Mouse (Mus musculus) erythroblast, embryonic 14.5 days (primary cell): ENCODE results near the gene Tank. TPM values are rescaled to one million over a fixed set of nuclear protein-coding genes. Genes with fewer than 3 reads are reported as not detected.

Experiments used
- H3K27me3 ChIP-seq: 2 replicates; pipeline ENCODE4 v1.6.1; 2012; ENCODE audit warnings: inconsistent platforms; ENCODE audit not compliant: control insufficient read depth
- H3K36me3 ChIP-seq: 2 replicates; pipeline ENCODE4 v1.6.1; 2012; ENCODE audit warnings: mild to moderate bottlenecking, inconsistent platforms; ENCODE audit not compliant: control insufficient read depth
- H3K4me1 ChIP-seq: 2 replicates; pipeline ENCODE4 v1.6.1; 2012; ENCODE audit warnings: inconsistent platforms; ENCODE audit not compliant: control insufficient read depth
- H3K4me3 ChIP-seq: replicated peaks from 2 replicates; pipeline ENCODE3; 2012; ENCODE audit warnings: moderate library complexity, mild to moderate bottlenecking, inconsistent platforms
- H3K9me3 ChIP-seq: 2 replicates; pipeline ENCODE4 v1.6.1; 2012; ENCODE audit warnings: low read length, inconsistent platforms, mixed read lengths; ENCODE audit not compliant: control insufficient read depth
- GATA1 ChIP-seq: IDR thresholded peaks from 2 replicates; pipeline ENCODE4 v1.6.1; 2012; ENCODE audit warnings: low read length, inconsistent platforms, mixed read lengths
- TAL1 ChIP-seq: IDR thresholded peaks from 3 replicates; pipeline ENCODE4 v1.6.1; 2012; ENCODE audit warnings: low read length, inconsistent platforms, mixed read lengths
- polyA plus RNA-seq: library from polyadenylated mRNA; stranded (reverse); fragments of >175 nt; gene quantifications from 2 replicates; pipeline ENCODE4 v1.2.3, GENCODE M21; 2012

The Tank gene
- polyA plus RNA-seq = 0.70 and 0.81 TPM in 2 replicates

- H3K4me3 ChIP-seq = no peak within 1 kb of the TSS
Observed at GRCm38 (mm10) chr2:61578433-61578832, at the start of gene Tank. Gene Tank (plus strand): TSS chr2:61578585.

GRCm38 (mm10) chr2:61532326-61532725 is 46.1 kb upstream of the Tank start:
- TF ChIP-seq GATA1 (no peak), TAL1 (no peak)
- Histone ChIP-seq H3K4me3 (no peak overlapping the region), H3K4me1 (no peaks in the 10 kb centered on the region), H3K36me3 (no peaks in the 10 kb centered on the region), H3K27me3 (no peaks in the 10 kb centered on the region), H3K9me3 (no peaks in the 10 kb centered on the region)

More at GRCm38 (mm10) chr2:61578433-61578832, at the start of gene Tank:
- TF ChIP-seq GATA1 (no peak), TAL1 (no peak)
- no peaks in the 10 kb centered on the region for H3K9me3 ChIP-seq
- no peaks in the 10 kb centered on the region for H3K27me3 ChIP-seq
- no peaks in the 10 kb centered on the region for H3K4me1 ChIP-seq
- H3K36me3 ChIP-seq = no peaks in the 10 kb centered on the region

- H3K4me3 ChIP-seq = no peak overlapping the region
- no peaks in the 10 kb centered on the region for H3K36me3 ChIP-seq
- no peak for TF ChIP-seq TAL1
- no peaks in the 10 kb centered on the region for H3K27me3 ChIP-seq
- no peaks in the 10 kb centered on the region for H3K9me3 ChIP-seq
- no peaks in the 10 kb centered on the region for H3K4me1 ChIP-seq
Observed at GRCm38 (mm10) chr2:61533131-61533530, 45.3 kb upstream of the Tank start.

GRCm38 (mm10) chr2:61536901-61537300 is 41.5 kb upstream of the Tank start:
- H3K4me3 ChIP-seq = no peak overlapping the region
- no peaks in the 10 kb centered on the region for H3K27me3 ChIP-seq
- H3K9me3 ChIP-seq = no peaks in the 10 kb centered on the region
- no peaks in the 10 kb centered on the region for H3K36me3 ChIP-seq
- H3K4me1 ChIP-seq = no peaks in the 10 kb centered on the region
- TF ChIP-seq TAL1 (no peak), GATA1 (no peak)

- no peak overlapping the region for H3K4me3 ChIP-seq
- no peaks in the 10 kb centered on the region for H3K36me3 ChIP-seq
- no peaks in the 10 kb centered on the region for H3K9me3 ChIP-seq
- TF ChIP-seq TAL1 = no peak
- no peak for TF ChIP-seq GATA1
- no peaks in the 10 kb centered on the region for H3K4me1 ChIP-seq
- H3K27me3 ChIP-seq = no peaks in the 10 kb centered on the region
Observed at GRCm38 (mm10) chr2:61539378-61539777, 39.0 kb upstream of the Tank start.

GRCm38 (mm10) chr2:61542426-61542825 is 36.0 kb upstream of the Tank start:
- Histone ChIP-seq H3K4me1 (no peaks in the 10 kb centered on the region), H3K36me3 (no peaks in the 10 kb centered on the region), H3K4me3 (no peak overlapping the region), H3K27me3 (no peaks in the 10 kb centered on the region), H3K9me3 (no peaks in the 10 kb centered on the region)
- TF ChIP-seq GATA1 = no peak
- TF ChIP-seq TAL1 = no peak

GRCm38 (mm10) chr2:61545666-61546065 is 32.7 kb upstream of the Tank start:
- Histone ChIP-seq H3K4me1 (no peaks in the 10 kb centered on the region), H3K9me3 (no peaks in the 10 kb centered on the region), H3K4me3 (no peak overlapping the region), H3K27me3 (peaks cover 2% of the 10 kb centered on the region; the same call in 1 of the 2 replicates), H3K36me3 (no peaks in the 10 kb centered on the region)
- TF ChIP-seq GATA1 (no peak), TAL1 (no peak)

GRCm38 (mm10) chr2:61548021-61548420 is 30.4 kb upstream of the Tank start:
- H3K27me3 ChIP-seq = peaks cover 2% of the 10 kb centered on the region; the same call in 1 of the 2 replicates

GRCm38 (mm10) chr2:61551680-61552079 is 26.7 kb upstream of the Tank start:
- Histone ChIP-seq H3K4me1 (no peaks in the 10 kb centered on the region), H3K27me3 (peaks cover 2% of the 10 kb centered on the region; the same call in 1 of the 2 replicates), H3K9me3 (no peaks in the 10 kb centered on the region)

More at GRCm38 (mm10) chr2:61548021-61548420, 30.4 kb upstream of the Tank start:
- Histone ChIP-seq H3K36me3 (no peaks in the 10 kb centered on the region), H3K4me1 (no peaks in the 10 kb centered on the region), H3K9me3 (no peaks in the 10 kb centered on the region), H3K4me3 (no peak overlapping the region)
- no peak for TF ChIP-seq GATA1
- no peak for TF ChIP-seq TAL1

GRCm38 (mm10) chr2:61555367-61555766 is 23.0 kb upstream of the Tank start:
- TF ChIP-seq TAL1 (no peak), GATA1 (no peak)
- Histone ChIP-seq H3K4me1 (no peaks in the 10 kb centered on the region), H3K4me3 (no peak overlapping the region), H3K9me3 (no peaks in the 10 kb centered on the region), H3K27me3 (no peaks in the 10 kb centered on the region), H3K36me3 (no peaks in the 10 kb centered on the region)

More at GRCm38 (mm10) chr2:61551680-61552079, 26.7 kb upstream of the Tank start:
- H3K36me3 ChIP-seq = no peaks in the 10 kb centered on the region
- no peak overlapping the region for H3K4me3 ChIP-seq
- no peak for TF ChIP-seq TAL1
- no peak for TF ChIP-seq GATA1
